Mouse (Mus musculus) forebrain, embryonic 16.5 days (tissue): ENCODE measurements around the gene Wnt7b. TPM values are rescaled to one million over a fixed set of nuclear protein-coding genes. Genes with fewer than 3 reads are reported as not detected.

Source experiments
- ATAC-seq: fragments of 200-750 bp; cut with Nextera tagmentation; 2 replicates; pipeline ENCODE4 v1.8.0; 2017; ENCODE audit warnings: mild to moderate bottlenecking, moderate library complexity
- H3K27ac ChIP-seq: fragments of 300-500 bp; sonication (generic); 2 replicates; pipeline ENCODE4 v1.5.1; 2014; ENCODE audit warnings: low read length, control low read depth
- H3K27me3 ChIP-seq: fragments of 300-500 bp; sonication (generic); replicated peaks from 2 replicates; pipeline ENCODE4 v1.6.1; 2014; ENCODE audit warnings: low read length; ENCODE audit not compliant: control insufficient read depth, insufficient read depth
- H3K36me3 ChIP-seq: fragments of 300-500 bp; sonication (generic); 2 replicates; pipeline ENCODE4 v1.6.1; 2014; ENCODE audit not compliant: control insufficient read depth, insufficient read depth
- H3K4me1 ChIP-seq: fragments of 300-500 bp; sonication (generic); replicated peaks from 2 replicates; pipeline ENCODE4 v1.6.1; 2014; ENCODE audit warnings: low read length; ENCODE audit not compliant: control insufficient read depth, insufficient read depth
- H3K4me2 ChIP-seq: fragments of 300-500 bp; sonication (generic); 2 replicates; pipeline ENCODE4 v1.6.1; 2014; ENCODE audit warnings: mild to moderate bottlenecking, low read length, control low read depth
- H3K4me3 ChIP-seq: fragments of 300-500 bp; sonication (generic); replicated peaks from 2 replicates; pipeline ENCODE4 v1.5.1; 2014; ENCODE audit warnings: mild to moderate bottlenecking, low read length, control low read depth
- H3K9ac ChIP-seq: fragments of 300-500 bp; sonication (generic); replicated peaks from 2 replicates; pipeline ENCODE4 v1.6.1; 2014; ENCODE audit warnings: low read depth, low read length, control low read depth
- H3K9me3 ChIP-seq: fragments of 300-500 bp; sonication (generic); 2 replicates; pipeline ENCODE4 v1.6.1; 2016; ENCODE audit warnings: low read length; ENCODE audit not compliant: control insufficient read depth
- WGBS: fragments of 180-500 bp; shearing (Covaris S2); extraction: QIAGEN DNeasy Blood & Tissue Kit; methylation state at CpG from one replicate; pipeline ENCODE4 v1.1.7; 2014; 5-methylcytosine and 5-hydroxymethylcytosine counted together
- polyA plus RNA-seq: library from polyadenylated mRNA; unstranded; fragments of >200 nt; fragmentation: Nextera tagmentation; extraction: Ambion mirVana; gene quantifications from 2 replicates; pipeline ENCODE4 v1.2.1, GENCODE M21; 2015

Gene Wnt7b
- polyA plus RNA-seq, 1 experiment from 2014 or later: 110 TPM

DNA sequence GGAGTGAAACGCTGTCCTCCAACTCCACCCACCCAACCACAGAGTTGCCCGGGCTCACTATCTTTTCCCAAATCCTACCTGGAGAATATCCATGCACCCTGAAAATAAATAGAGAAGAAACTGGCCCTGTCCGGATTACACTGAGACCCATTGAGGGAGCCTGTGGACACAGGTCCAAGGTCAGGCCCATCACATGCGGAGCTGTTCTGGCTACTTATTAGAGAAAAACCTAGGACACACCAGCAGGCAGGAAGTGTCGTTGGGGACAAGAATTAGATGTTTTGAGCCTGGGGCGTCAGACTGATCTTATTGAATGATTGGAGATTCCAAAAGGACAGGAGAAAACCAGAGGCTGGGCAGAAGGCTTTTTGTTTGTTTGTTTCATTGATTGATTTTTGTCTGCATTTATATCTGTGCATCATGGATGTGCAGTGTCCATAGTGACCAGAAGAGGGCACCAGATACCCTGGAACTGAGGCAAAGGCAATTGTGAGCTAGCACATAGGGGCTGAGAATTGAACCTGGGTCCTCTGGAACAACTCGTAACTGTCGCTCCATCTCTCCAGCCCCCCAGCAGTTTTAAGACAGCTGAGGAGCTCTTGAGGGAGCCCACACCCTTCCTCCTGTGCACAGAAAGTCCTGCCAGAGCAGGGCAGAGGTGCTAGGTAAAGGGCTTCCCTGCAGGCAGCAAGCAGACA is 30.5 kb upstream of the Wnt7b start:
- 75% methylated on average over 8 of the region's 8 CpGs for WGBS
- H3K36me3 ChIP-seq: no peaks in the 10 kb centered on the region
- no peak overlapping the region for H3K9ac ChIP-seq
- peak overlapping the region; percentile 89 for H3K27ac ChIP-seq
- H3K9me3 ChIP-seq: no peaks in the 10 kb centered on the region
- H3K4me2 ChIP-seq: no peak overlapping the region
- no peak for ATAC-seq
- H3K4me1 ChIP-seq: peaks cover 39% of the 10 kb centered on the region
- H3K27me3 ChIP-seq: no peaks in the 10 kb centered on the region
- H3K4me3 ChIP-seq: no peak overlapping the region

DNA sequence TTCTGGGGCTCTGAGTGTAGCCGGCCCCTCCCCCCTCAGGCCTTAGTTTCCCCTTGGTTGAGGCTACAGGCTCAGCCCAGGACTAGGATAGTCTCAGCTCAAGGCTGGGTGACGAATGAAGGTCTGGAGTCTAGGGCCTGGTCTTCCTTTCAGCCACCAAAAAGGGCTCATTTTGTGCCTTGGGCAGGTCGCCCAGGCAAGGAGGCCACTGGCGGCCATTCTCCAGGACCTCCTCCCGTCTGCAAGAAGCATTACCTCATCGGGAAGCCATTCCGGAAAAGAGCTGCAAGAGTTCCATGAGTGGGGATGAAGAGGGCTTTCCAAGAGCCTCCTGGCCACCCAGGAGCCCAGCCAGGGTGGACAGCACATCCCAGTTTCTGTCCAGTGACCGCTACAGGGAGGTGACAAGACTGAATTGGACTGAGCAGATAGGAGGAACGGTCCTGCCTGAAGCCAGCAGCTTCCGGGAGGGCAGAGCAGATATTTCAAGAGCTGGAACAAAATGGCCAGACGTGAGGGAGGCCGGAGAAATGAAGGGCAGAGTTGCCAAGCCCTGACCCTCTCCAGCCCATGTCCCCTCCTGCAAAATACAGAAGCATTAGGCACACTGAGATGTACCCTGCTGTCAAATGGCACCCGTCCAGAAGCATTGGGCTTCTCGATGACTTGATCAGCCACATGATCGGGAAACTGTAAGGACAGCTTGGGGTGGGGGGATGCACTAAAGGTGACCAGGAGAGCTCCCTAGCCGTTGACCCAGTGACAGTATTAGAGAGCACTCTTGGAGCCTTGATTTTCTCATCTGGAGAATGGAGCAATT is 29.6 kb upstream of the Wnt7b start:
- no peak for ATAC-seq
- WGBS: 51% methylated on average over 16 of the region's 16 CpGs
- Histone ChIP-seq H3K9me3 (no peaks in the 10 kb centered on the region), H3K4me2 (no peak overlapping the region), H3K4me3 (no peak overlapping the region), H3K27me3 (no peaks in the 10 kb centered on the region), H3K4me1 (peaks cover 39% of the 10 kb centered on the region), H3K27ac (peak overlapping the region; percentile 78), H3K9ac (0 out of 2 replicates have a peak overlapping the region, but pooled peaks have one; percentile 7), H3K36me3 (no peaks in the 10 kb centered on the region)

DNA sequence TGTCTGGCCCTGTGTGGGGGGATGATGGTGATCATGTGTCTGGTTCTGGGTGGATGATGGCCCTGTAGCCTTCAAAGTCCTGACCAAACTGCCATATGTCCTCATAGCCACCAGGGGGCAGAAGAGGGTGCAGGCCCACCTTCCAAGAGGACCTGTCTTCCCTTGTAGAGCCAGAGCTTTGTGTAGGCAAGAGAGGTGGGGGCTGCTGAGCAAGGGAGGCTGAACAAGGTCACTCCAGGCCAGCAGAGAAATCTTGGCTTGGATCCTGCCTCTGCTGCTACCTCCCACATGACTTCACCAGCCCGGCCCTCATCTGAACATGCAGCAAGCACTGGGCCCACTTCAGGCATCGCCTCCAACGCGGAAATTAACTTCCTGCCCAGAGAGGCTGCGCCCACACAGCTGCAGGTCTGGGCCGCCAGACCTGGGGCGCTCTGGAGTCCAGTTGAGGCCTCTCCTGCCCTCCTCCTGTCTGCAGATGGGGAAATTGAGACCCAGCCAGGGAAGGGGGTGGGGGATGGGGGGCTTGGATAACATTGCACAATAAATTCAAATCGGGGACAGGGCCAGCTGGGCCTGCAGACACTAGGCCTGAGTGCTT is 28.4 kb upstream of the Wnt7b start:
- peak overlapping the region; percentile 28 for H3K9ac ChIP-seq
- H3K27ac ChIP-seq: peak overlapping the region; percentile 78
- WGBS: 47% methylated on average over 8 of the region's 8 CpGs
- H3K4me1 ChIP-seq: peaks cover 39% of the 10 kb centered on the region
- peak; percentile 67 for ATAC-seq
- no peaks in the 10 kb centered on the region for H3K27me3 ChIP-seq
- H3K4me2 ChIP-seq: no peak overlapping the region
- H3K4me3 ChIP-seq: no peak overlapping the region
- no peaks in the 10 kb centered on the region for H3K9me3 ChIP-seq
- H3K36me3 ChIP-seq: no peaks in the 10 kb centered on the region

DNA sequence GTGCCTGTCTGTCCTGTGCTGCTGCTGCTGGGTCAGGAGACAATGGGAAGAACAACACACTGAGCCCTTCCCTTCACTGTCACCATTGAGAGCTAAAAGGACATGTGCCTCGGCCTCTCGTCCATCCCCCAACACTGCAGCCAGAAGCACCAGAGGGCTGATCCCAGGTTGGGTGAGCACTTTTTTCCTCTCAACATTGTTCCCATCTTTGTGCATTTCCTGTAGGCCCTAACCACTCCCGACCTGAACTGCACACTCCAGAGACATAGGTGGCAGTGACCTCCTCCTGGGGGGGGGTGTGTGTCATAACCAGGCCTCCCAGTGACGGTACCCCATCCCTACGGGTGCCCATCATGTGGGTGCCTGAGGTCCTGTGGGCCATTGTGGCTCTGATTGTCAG is 27.8 kb upstream of the Wnt7b start:
- no peaks in the 10 kb centered on the region for H3K9me3 ChIP-seq
- no peak overlapping the region for H3K9ac ChIP-seq
- WGBS: 67% methylated on average over 5 of the region's 5 CpGs
- H3K4me3 ChIP-seq: no peak overlapping the region
- ATAC-seq: no peak; the same call in 1 of the 2 replicates
- H3K27me3 ChIP-seq: no peaks in the 10 kb centered on the region
- H3K36me3 ChIP-seq: no peaks in the 10 kb centered on the region
- no peak overlapping the region for H3K27ac ChIP-seq
- H3K4me1 ChIP-seq: peaks cover 34% of the 10 kb centered on the region
- no peak overlapping the region for H3K4me2 ChIP-seq

GRCm38 (mm10) chr15:85609266-85610004 is 27.2 kb upstream of the Wnt7b start:
- peaks cover 28% of the 10 kb centered on the region for H3K4me1 ChIP-seq
- no peak for ATAC-seq
- no peak overlapping the region for H3K4me2 ChIP-seq
- 83% methylated on average over 5 of the region's 5 CpGs for WGBS
- no peaks in the 10 kb centered on the region for H3K27me3 ChIP-seq
- no peak overlapping the region for H3K4me3 ChIP-seq
- H3K9ac ChIP-seq: no peak overlapping the region
- H3K36me3 ChIP-seq: no peaks in the 10 kb centered on the region
- H3K9me3 ChIP-seq: no peaks in the 10 kb centered on the region
- H3K27ac ChIP-seq: no peak overlapping the region

GRCm38 (mm10) chr15:85605962-85606610 is 23.8 kb upstream of the Wnt7b start:
- H3K4me1 ChIP-seq: peaks cover 5% of the 10 kb centered on the region
- no peak overlapping the region for H3K9ac ChIP-seq
- no peak overlapping the region for H3K4me2 ChIP-seq

DNA sequence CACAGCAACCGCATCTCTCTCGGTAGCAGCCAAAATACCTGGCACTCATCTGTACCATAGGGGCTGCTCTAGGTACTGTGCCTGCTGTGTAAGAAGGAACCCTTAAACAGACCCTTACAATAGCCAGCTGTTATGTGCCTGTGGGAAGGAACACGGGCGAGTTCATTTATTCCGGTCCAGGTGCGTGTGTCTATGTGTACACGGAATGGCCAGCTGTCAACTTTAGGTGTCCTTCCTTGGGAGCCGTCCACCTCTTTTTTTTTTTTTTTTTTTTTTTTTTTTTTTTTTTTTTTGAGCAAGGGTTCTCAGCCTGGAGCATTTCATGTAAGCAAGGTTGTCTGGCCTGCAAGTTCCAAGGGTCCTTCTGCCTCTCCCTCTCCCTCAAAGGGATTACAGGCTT is 22.7 kb upstream of the Wnt7b start:
- Histone ChIP-seq H3K4me1 (peaks cover 5% of the 10 kb centered on the region; the same call in 1 of the 2 replicates), H3K4me3 (no peak overlapping the region), H3K9me3 (no peaks in the 10 kb centered on the region), H3K9ac (no peak overlapping the region), H3K27me3 (no peaks in the 10 kb centered on the region), H3K4me2 (no peak overlapping the region), H3K36me3 (no peaks in the 10 kb centered on the region), H3K27ac (no peak overlapping the region)
- 87% methylated on average over 8 of the region's 8 CpGs for WGBS
- ATAC-seq: no peak

More at GRCm38 (mm10) chr15:85605962-85606610, 23.8 kb upstream of the Wnt7b start:
- Histone ChIP-seq H3K4me3 (no peak overlapping the region), H3K36me3 (no peaks in the 10 kb centered on the region), H3K27me3 (no peaks in the 10 kb centered on the region), H3K27ac (no peak overlapping the region), H3K9me3 (no peaks in the 10 kb centered on the region)
- ATAC-seq: no peak
- 73% methylated on average over 17 of the region's 17 CpGs for WGBS

DNA sequence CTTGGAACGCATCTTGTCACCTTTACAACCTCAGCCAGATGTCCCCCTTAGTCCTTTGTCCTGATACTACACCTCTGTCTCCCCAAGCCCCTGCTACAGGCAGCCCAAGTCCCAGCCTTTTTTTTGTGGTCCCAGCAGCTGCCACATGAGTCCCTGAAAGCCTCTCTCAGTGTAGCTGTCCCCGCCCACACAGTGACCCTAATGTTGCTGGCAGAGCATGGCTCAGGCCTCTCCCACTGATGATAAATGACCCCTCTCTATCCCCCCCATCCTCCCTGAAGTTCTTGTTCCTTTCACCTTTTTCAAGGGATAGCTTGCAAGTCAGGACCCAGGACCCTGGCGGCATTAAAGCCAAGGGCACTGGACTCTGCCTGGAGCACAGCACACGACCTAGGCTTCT is 22.2 kb upstream of the Wnt7b start:
- no peak overlapping the region for H3K27ac ChIP-seq
- no peaks in the 10 kb centered on the region for H3K36me3 ChIP-seq
- no peak overlapping the region for H3K9ac ChIP-seq
- no peak overlapping the region for H3K4me2 ChIP-seq
- H3K9me3 ChIP-seq: no peaks in the 10 kb centered on the region
- H3K4me3 ChIP-seq: no peak overlapping the region
- ATAC-seq: no peak
- 80% methylated on average over 4 of the region's 4 CpGs for WGBS
- peaks cover 5% of the 10 kb centered on the region; the same call in 1 of the 2 replicates for H3K4me1 ChIP-seq
- H3K27me3 ChIP-seq: no peaks in the 10 kb centered on the region
